ENCODE assay signal across 17 mouse cellular contexts in genomic region chr4:135090613-135091012, GRCm38 (mm10). TPM values are rescaled to one million over a fixed set of nuclear protein-coding genes. Genes with fewer than 3 reads are reported as not detected.
"Had no signal": no experiment of that assay in that cellular context is flagged by ENCODE, and none has a peak within 500 bp of the region (broad histone marks: within the 10 kb centered on the region; RNA-seq: fewer than 3 reads in every experiment).

No protein-coding gene starts in this region.

- ATAC-seq: intestine, embryonic 16.5 days; liver, postnatal 0 days; midbrain, embryonic 15.5 days had no signal

- DNase-seq: kidney, adult 18-20 months; kidney, adult 9 months; kidney, postnatal 36 days; layer of hippocampus, postnatal 36 days; liver, postnatal 0 days; lung, postnatal 10 days; lung, postnatal 4 days; thymus, adult 18-20 months had no signal

- H3K27ac ChIP-seq: kidney, postnatal 0 days; liver, embryonic 14.5 days; lung, embryonic 15.5 days; midbrain, embryonic 15.5 days had no signal

- H3K9ac ChIP-seq: liver, embryonic 14.5 days; liver, postnatal 0 days; lung, embryonic 15.5 days; midbrain, embryonic 15.5 days had no signal

- H3K36me3 ChIP-seq: lung, embryonic 15.5 days; midbrain, embryonic 15.5 days had no signal

- H3K4me3 ChIP-seq: lung, embryonic 15.5 days; midbrain, embryonic 15.5 days had no signal

- H3K9me3 ChIP-seq: lung, embryonic 15.5 days; midbrain, embryonic 15.5 days had no signal

- H3K27me3 ChIP-seq: lung, embryonic 15.5 days; midbrain, embryonic 15.5 days had no signal

- H3K4me2 ChIP-seq: lung, embryonic 15.5 days; midbrain, embryonic 11.5 days; midbrain, embryonic 15.5 days had no signal

- H3K4me1 ChIP-seq: lung, embryonic 15.5 days; midbrain, embryonic 15.5 days had no signal

RNA-seq across cellular contexts. Expression of gene Runx3, which starts 29.8 kb away (rescaled TPM):
- total RNA-seq: layer of hippocampus, postnatal 10 days; layer of hippocampus, postnatal 36 days; left cerebral cortex, postnatal 14 days had no signal
- polyA plus RNA-seq: midbrain, embryonic 11.5 days; midbrain, embryonic 15.5 days; neural tube, embryonic 14.5 days had no signal
